Mouse (Mus musculus): Measurements from ENCODE around the gene Igf1r. TPM values are rescaled to one million over a fixed set of nuclear protein-coding genes. Genes with fewer than 3 reads are reported as not detected.

Igf1r gene
- polyA plus RNA-seq, 1 experiment from 2014 or later, result 24.9 TPM

GRCm38 (mm10) chr7:67946901-67947300 lies 5.7 kb upstream of the Igf1r start:
- Histone ChIP-seq H3K27me3 (ENCODE audit: insufficient read depth, poor library complexity, severe bottlenecking) (no peaks in the 10 kb centered on the region), H3K27ac (no peak overlapping the region), H3K9me3 (no peaks in the 10 kb centered on the region), H3K36me3 (no peaks in the 10 kb centered on the region), H3K4me3 (no peak overlapping the region), H3K4me1 (peaks cover 2% of the 10 kb centered on the region; the same call in 1 of the 2 replicates)
- 47% methylated on average over 1 of the region's 1 CpGs for WGBS
- peak; percentile 75 for DNase-seq (ENCODE audit: low spot score)

GRCm38 (mm10) chr7:67950346-67950814 lies 2.2 kb upstream of the Igf1r start:
- no peaks in the 10 kb centered on the region for H3K9me3 ChIP-seq
- H3K27me3 ChIP-seq (ENCODE audit: insufficient read depth, poor library complexity, severe bottlenecking), result no peaks in the 10 kb centered on the region
- no peaks in the 10 kb centered on the region for H3K36me3 ChIP-seq
- no peak for DNase-seq (ENCODE audit: low spot score)
- H3K4me1 ChIP-seq, result peaks cover 16% of the 10 kb centered on the region
- peak overlapping the region; percentile 99 for H3K27ac ChIP-seq
- H3K4me3 ChIP-seq, result peak overlapping the region; percentile 98
- WGBS, result under 1% methylated on average over 23 of the region's 24 CpGs

GRCm38 (mm10) chr7:67950815-67951531 lies 1.7 kb upstream of the Igf1r start:
- DNase-seq (ENCODE audit: low spot score), result peak; percentile 94
- Histone ChIP-seq H3K4me1 (peaks cover 21% of the 10 kb centered on the region), H3K36me3 (no peaks in the 10 kb centered on the region), H3K27ac (peak overlapping the region; percentile 99), H3K27me3 (ENCODE audit: insufficient read depth, poor library complexity, severe bottlenecking) (no peaks in the 10 kb centered on the region), H3K9me3 (no peaks in the 10 kb centered on the region), H3K4me3 (peak overlapping the region; percentile 98)
- WGBS, result under 1% methylated on average over 69 of the region's 71 CpGs

DNA sequence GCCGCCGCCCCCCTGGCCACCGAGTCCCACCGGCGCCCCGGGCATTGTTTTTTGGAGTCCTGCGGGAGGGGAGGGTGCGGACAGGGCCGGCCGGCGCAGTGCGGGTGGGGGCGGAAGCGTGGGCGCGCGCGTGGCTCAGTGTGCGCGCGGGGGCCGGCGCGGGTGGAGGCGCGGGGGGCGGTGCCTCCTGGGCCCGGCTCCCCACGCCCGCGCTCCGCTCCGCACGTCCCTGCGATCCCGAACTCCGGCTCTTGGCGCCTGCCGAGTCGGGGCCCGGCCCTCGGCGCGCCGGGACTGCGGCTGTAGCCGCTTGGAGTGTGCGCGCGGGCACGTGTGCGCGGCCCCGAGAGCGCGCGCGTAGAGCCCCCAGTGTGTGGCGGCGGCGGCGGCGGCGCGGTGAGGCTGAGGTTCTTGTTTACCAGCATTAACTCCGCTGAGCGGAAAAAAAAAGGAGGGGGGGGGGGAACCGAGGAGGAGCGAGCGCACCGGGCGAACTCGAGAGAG lies 1.0 kb upstream of the Igf1r start:
- Histone ChIP-seq H3K4me3 (peak overlapping the region; percentile 98), H3K27ac (peak overlapping the region; percentile 99), H3K27me3 (ENCODE audit: insufficient read depth, poor library complexity, severe bottlenecking) (no peaks in the 10 kb centered on the region), H3K4me1 (peaks cover 26% of the 10 kb centered on the region), H3K9me3 (no peaks in the 10 kb centered on the region), H3K36me3 (no peaks in the 10 kb centered on the region)
- DNase-seq (ENCODE audit: low spot score), result peak; percentile 94
- under 1% methylated on average over 57 of the region's 73 CpGs for WGBS

- peak; percentile 90 for DNase-seq (ENCODE audit: low spot score)
- Histone ChIP-seq H3K27me3 (ENCODE audit: insufficient read depth, poor library complexity, severe bottlenecking) (no peaks in the 10 kb centered on the region), H3K36me3 (no peaks in the 10 kb centered on the region), H3K27ac (peak overlapping the region; percentile 99), H3K4me1 (peaks cover 32% of the 10 kb centered on the region), H3K4me3 (peak overlapping the region; percentile 98), H3K9me3 (no peaks in the 10 kb centered on the region)
- under 1% methylated on average over 91 of the region's 91 CpGs for WGBS
These were observed 468 bp upstream of the Igf1r start for GRCm38 (mm10) chr7:67952036-67952681.

DNA sequence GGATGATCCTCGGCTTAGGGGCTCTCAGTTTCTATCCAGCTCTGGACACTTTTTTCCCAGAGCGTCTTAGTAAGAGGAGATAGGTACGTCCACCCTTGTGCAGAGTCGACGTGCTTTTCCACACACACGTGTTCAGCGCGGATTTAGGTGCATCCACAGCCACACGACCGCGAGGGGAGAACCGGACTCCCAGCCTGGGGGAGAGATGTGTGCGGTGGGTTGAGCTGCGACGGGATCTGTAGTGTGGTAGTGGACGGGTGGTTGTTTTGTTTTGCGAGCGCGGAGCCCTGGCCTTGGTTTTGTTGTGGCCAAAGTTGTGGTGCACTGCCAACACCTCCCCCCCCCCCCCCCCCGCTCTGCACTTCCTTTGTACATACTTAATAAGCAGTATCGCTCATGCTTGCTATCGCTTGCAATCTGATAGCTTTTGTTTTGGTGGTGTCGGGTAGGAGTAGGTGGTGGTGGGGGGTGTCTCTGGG lies 1.2 kb downstream of the Igf1r start:
- H3K36me3 ChIP-seq, result no peaks in the 10 kb centered on the region
- H3K4me3 ChIP-seq, result peak overlapping the region; percentile 98
- H3K27me3 ChIP-seq (ENCODE audit: insufficient read depth, poor library complexity, severe bottlenecking), result no peaks in the 10 kb centered on the region
- DNase-seq (ENCODE audit: low spot score), result peak; percentile 75
- H3K4me1 ChIP-seq, result peaks cover 47% of the 10 kb centered on the region
- peak overlapping the region; percentile 99 for H3K27ac ChIP-seq
- H3K9me3 ChIP-seq, result no peaks in the 10 kb centered on the region
- WGBS, result under 1% methylated on average over 23 of the region's 23 CpGs

GRCm38 (mm10) chr7:67954591-67955185 lies 2.1 kb downstream of the Igf1r start:
- WGBS, result 10% methylated on average over 10 of the region's 10 CpGs
- Histone ChIP-seq H3K9me3 (no peaks in the 10 kb centered on the region), H3K27me3 (ENCODE audit: insufficient read depth, poor library complexity, severe bottlenecking) (no peaks in the 10 kb centered on the region), H3K4me3 (peak overlapping the region; percentile 98), H3K27ac (peak overlapping the region; percentile 99), H3K36me3 (no peaks in the 10 kb centered on the region), H3K4me1 (peaks cover 56% of the 10 kb centered on the region)
- DNase-seq (ENCODE audit: low spot score), result no peak

DNA sequence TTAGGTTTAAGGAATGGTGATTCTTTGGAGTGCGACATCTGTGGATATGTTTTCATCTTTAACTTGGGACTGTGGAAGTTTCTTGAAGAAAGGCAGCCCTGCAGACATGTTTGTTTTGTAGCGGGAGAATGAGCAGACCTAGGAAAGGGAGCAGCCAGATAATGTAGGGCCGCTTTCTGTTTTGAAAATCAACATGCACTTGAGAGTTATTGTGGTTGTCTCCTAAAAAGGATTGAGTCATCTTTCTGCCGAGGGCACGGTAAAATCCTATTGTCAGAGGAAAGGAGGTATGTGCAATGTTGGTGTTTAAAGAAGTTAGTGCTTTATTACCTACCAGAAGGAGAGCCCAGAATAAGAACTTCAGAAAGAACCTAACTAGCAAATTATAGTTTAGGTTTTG lies 2.6 kb downstream of the Igf1r start:
- H3K9me3 ChIP-seq, result no peaks in the 10 kb centered on the region
- no peaks in the 10 kb centered on the region for H3K36me3 ChIP-seq
- H3K4me3 ChIP-seq, result peak overlapping the region; percentile 98
- no peak for DNase-seq (ENCODE audit: low spot score)
- 14% methylated on average over 5 of the region's 5 CpGs for WGBS
- H3K27ac ChIP-seq, result peak overlapping the region; percentile 99
- H3K27me3 ChIP-seq (ENCODE audit: insufficient read depth, poor library complexity, severe bottlenecking), result no peaks in the 10 kb centered on the region
- peaks cover 60% of the 10 kb centered on the region for H3K4me1 ChIP-seq

DNA sequence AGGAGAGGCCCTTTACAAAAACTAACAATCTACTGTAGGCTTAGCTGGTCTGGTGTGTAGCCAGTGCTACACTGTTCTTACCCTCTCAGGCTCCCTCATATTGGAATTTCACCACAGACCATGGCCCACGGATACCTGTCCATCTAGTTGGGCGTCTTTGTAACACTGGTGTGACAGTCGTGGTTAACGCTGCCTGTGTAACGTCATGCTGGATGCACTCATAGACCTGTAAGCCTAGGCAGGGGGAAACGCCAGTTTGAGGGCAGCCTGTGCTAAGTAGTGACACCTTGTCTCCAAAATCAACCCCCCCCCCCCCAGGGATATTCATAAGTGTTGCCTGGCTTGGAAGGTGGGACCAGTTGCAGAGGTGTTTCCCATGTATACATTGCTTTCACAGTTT lies 4.7 kb downstream of the Igf1r start:
- no peak overlapping the region; the same call in 1 of the 2 replicates for H3K4me3 ChIP-seq
- peaks cover 77% of the 10 kb centered on the region for H3K4me1 ChIP-seq
- 53% methylated on average over 6 of the region's 6 CpGs for WGBS

GRCm38 (mm10) chr7:67958045-67958444 lies 5.4 kb downstream of the Igf1r start:
- DNase-seq (ENCODE audit: low spot score), result no peak
- Histone ChIP-seq H3K27ac (peak overlapping the region; percentile 29; the same call in 1 of the 2 replicates), H3K4me1 (peaks cover 80% of the 10 kb centered on the region), H3K9me3 (no peaks in the 10 kb centered on the region), H3K4me3 (0 out of 2 replicates have a peak overlapping the region, but pooled peaks have one; percentile 24), H3K36me3 (no peaks in the 10 kb centered on the region), H3K27me3 (ENCODE audit: insufficient read depth, poor library complexity, severe bottlenecking) (no peaks in the 10 kb centered on the region)
- WGBS, result 51% methylated on average over 18 of the region's 18 CpGs

More for the DNA sequence above, 4.7 kb downstream of the Igf1r start:
- Histone ChIP-seq H3K27me3 (ENCODE audit: insufficient read depth, poor library complexity, severe bottlenecking) (no peaks in the 10 kb centered on the region), H3K9me3 (no peaks in the 10 kb centered on the region), H3K27ac (peak overlapping the region; percentile 45), H3K36me3 (no peaks in the 10 kb centered on the region)
- DNase-seq (ENCODE audit: low spot score), result no peak

- peak overlapping the region; percentile 47; the same call in 1 of the 2 replicates for H3K27ac ChIP-seq
These were observed 8.1 kb downstream of the Igf1r start for GRCm38 (mm10) chr7:67960701-67961100.

DNA sequence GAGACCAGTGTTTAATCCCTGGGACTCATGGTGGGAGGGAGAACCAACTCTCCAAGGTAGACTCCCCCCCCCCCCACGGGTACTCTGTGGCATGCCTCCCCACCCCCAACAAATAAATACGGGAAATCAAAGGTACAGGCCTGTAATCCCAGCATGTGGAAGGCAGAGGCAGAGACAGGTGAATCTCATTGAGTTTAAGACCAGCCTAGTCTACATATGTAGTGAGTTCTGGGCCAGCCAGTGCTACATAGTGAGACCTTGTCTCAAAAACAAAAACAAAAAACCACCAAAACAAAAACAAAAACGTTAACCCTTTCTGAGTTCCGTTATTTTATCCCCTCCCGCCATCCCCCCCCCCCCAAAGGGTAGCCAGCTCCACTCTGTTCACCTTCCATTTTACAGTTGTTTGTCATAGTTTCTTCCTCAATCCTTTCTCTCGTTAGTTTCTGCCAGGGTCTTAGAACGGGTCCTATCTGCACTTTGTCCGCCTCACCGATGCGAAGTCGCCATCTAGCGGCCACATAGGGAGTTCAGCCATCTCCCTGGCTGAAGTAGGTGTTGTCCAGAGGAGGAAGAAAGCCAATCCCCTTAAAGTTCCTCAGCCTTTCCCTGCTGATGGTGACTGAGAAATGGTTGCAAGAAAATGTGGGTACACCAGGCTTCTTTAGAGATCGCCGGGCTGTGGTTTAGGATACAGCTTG lies 9.1 kb downstream of the Igf1r start:
- Histone ChIP-seq H3K27ac (peak overlapping the region; percentile 47), H3K4me1 (peaks cover 88% of the 10 kb centered on the region), H3K27me3 (ENCODE audit: insufficient read depth, poor library complexity, severe bottlenecking) (no peaks in the 10 kb centered on the region), H3K36me3 (no peaks in the 10 kb centered on the region), H3K4me3 (no peak overlapping the region), H3K9me3 (no peaks in the 10 kb centered on the region)
- WGBS, result 15% methylated on average over 14 of the region's 14 CpGs
- peak; percentile 88 for DNase-seq (ENCODE audit: low spot score)

More at GRCm38 (mm10) chr7:67960701-67961100, 8.1 kb downstream of the Igf1r start:
- WGBS, result 48% methylated on average over 9 of the region's 9 CpGs
- no peaks in the 10 kb centered on the region for H3K9me3 ChIP-seq
- DNase-seq (ENCODE audit: low spot score), result no peak
- H3K4me1 ChIP-seq, result peaks cover 86% of the 10 kb centered on the region
- H3K4me3 ChIP-seq, result no peak overlapping the region
- no peaks in the 10 kb centered on the region for H3K36me3 ChIP-seq
- no peaks in the 10 kb centered on the region for H3K27me3 ChIP-seq (ENCODE audit: insufficient read depth, poor library complexity, severe bottlenecking)
